Mouse (Mus musculus): ENCODE data around the gene Asic2. TPM values are rescaled to one million over a fixed set of nuclear protein-coding genes. Genes with fewer than 3 reads are reported as not detected.
"Not testable (repeated sequence)": the region's sequence is repeated elsewhere in the genome, so short reads cannot be mapped to it uniquely, and the experiment has no call there.

Gene Asic2
- total RNA-seq, 2 experiments from 2014 or later, result not detected

DNA sequence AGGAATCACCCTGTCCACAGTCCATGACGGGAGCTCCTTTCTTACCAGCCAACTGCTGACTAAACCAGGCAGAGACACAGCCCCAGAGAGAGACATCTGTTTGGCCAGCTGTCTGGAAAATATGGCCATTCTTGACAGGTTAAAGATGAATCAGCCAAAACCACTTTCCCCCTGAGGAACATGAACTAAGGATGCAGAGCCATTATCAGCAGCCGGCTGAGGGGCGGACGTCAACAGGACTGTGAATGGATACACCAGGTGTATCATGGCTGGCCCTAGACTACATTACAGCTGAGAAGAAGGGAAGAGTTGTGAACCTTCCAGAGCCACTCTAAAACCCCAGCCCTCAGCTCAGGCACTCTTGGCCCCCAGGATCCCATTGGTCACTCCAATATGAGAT, 550.2 kb downstream of the Asic2 start:
- DNase-seq, result no peak

DNA sequence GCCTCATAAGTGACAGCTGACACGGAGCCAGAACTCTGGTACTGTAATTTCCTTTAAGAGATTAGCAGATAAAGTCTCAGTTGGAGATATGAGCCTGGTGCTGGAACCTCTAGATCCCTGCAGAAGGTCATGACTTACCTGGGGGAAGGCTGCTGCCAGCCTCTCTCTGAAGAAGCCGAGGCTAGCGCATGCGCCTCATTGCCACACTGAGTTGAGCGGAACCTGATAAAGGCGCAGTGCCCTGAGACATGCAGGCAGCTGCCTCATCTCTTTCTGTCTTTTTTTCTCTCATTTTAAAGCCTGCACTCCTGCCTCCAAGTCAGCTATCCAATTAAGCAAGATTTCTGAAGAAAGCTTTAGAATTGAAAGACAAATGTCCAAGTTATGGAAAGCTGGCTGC, 551.9 kb downstream of the Asic2 start:
- DNase-seq, result no peak

DNA sequence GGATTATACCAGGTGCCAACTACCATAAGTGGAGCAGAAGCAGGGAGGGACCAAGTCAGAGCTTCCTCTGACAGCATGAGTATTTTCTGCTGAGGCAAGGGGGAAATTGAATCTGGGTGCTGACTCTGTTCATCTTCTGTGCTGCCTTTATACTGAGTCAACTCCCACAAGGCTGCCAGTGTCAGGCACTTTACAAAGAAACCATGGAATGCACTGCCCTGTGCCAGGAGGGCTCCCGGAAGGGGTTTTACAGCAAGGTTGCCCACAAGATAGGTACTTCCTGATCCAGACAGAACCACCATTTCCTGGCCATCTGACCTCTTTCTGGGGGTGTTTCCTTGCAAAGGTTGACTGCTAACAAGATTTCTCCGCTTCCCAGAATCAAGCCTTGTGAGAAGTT, 553.7 kb downstream of the Asic2 start:
- no peak for DNase-seq

DNA sequence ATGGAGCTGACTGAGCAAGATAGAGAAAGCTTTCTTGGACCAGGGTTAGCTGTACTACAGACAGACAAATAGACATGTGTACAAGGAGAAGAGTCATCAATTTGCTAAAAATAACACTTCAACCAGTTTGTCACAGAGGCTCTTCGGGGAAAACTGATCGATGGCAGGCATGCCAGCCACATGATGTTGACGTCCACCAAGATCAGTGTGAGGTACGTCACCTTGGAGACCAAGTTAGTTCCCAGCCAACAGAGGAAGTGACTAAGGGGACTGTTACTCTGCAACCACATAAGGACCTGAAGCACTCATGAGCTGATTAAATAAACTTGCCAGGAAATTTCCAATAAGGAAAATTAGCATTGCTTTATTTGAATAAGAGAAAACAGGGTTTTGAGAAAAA, 557.0 kb downstream of the Asic2 start:
- DNase-seq, result no peak

DNA sequence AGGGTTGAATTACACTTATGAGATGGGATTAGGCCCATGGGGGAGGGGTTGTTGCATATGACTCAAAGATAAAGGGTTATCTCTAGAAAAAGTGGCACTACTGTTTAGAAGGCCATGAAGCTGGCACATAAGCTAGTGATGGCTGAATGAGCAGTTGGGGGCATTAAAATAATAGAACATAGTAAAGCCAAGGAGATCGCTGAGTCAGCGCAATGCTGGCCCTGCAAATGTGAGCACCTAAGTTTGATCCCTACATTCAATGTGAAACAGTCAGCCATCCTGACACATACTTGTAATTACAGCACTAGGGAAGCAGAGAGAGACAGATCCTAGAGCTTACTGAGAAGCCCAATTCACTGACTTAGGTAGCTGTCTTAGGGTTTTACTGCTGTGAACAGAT, 562.3 kb downstream of the Asic2 start:
- DNase-seq, result no peak

DNA sequence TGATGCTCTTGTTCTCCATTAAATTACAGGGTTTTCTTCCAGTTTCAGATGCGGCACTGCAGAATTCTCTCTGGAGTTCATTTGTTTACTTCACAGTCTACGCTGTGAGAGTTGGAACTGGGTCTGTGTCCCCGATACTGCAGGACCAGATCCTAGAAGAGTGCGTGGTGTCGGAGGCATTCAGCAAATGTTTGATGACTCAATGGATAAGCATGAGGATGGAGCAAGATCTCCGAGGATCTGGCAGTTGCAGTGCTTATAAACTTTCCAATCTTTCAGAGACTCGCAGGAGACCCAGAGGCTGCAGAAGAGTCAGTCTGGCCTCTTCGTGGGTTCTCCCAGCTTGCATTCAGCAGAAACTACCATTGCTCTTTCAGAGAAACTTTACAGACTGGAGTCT, 566.0 kb downstream of the Asic2 start:
- no peak for DNase-seq

DNA sequence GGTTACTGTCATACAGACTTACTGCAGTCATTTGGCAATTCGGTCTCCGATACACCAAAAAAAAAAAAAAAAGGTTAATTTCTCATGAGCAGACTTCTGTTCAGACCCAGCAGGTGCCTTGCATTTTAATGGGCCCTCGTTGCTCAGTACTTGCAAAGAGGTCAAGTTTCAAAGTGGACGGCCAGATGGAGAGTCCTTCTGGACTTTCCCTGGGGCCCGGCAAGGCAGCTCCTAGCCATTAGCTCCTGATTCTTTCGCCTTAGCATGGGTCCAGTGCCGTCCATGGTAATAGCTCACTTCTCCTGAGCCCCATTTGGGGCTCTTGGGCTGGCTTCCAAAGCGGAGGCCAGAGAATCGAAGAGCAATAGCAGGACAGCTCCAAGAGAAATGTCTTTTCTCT, 575.4 kb downstream of the Asic2 start:
- no peak for DNase-seq

DNA sequence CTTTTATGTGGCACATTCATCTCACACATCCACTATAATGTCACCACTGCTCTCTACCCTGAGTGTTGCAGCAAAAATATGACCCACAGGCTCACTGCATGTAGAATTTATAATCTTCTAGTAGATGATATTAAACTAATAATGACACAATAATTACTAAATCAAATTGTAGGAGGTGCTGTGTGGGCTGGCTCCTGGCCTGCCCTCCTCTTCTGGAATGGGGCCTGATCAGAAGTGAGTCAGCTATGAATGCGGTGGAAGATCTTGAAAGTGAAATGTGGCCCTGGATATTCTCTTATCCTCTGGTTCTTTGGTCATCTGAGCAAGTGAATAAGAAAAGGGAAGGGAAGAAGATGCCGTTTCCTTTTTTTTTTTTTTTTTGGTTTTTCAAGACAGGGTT, 582.1 kb downstream of the Asic2 start:
- no peak for DNase-seq

DNA sequence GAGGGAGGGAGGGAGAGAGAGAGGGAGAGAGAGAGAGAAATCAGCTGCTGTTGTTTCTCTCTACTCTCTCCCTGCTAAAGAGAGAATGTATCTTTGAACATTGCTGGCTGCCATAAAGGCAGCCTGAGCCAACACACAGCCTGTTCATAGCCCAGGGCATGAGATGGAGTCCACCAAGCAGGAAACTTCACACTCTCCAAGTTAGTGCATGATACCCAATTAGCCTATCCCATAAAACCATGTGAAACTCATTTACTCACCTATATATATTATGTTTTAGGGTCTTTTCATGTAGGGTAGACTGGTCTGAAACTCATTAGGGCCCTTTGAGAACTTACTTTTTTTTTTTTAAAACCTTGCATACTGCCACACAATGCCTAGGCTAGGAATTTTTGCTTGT, 582.7 kb downstream of the Asic2 start:
- no peak for DNase-seq

DNA sequence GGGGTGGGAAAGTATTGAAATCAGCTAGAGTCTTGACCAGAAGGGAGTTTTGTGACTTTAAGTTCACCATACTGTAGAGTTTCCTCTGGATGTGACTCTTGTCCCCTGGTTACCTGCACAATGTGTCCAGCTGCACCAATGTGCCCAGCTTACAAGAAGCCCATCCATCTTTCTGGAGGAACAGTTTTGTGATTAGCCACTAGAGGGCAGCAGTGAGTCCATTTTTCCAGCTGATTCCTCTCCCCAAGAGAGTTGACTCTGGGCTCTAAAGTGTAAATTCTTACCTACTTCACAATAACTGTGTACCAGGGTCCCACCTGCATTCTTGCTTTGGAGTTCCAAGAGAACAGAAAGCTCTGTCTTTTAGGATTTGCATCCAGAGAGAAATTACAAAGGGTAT, 593.4 kb downstream of the Asic2 start:
- DNase-seq, result no peak

DNA sequence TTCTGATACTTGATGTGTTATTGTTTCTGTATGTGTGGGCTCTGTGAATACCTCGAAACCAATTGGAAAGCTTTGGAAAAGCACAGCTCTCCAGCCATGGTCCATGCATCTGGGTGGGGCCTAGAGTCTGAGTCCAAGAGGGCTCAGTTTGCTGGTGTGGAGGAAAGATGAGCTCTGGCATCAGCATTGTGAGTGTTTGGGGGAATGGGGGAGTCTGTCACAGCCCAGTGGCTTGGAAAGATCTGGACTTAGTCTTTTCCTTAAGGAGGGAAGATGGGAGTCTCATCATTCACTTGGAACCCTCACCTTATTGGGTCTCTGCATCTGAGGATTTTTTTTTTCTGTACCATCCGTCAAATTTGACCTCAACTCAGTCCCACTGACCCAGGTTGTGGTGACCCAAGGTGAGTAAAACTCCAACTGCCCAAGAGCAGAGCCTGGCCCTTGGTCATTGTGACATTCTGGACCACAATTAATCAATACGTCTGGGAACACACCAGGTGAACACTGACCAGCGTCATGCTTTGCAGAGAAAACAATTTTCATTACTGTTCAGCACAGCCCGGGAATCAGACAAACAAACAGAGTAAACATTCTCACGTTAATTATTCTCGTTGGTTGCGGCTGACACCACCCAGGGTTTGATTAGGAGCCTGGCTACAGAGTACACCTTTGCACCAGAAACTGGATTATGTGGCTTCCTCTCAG, 594.1 kb downstream of the Asic2 start:
- DNase-seq, result no peak

DNA sequence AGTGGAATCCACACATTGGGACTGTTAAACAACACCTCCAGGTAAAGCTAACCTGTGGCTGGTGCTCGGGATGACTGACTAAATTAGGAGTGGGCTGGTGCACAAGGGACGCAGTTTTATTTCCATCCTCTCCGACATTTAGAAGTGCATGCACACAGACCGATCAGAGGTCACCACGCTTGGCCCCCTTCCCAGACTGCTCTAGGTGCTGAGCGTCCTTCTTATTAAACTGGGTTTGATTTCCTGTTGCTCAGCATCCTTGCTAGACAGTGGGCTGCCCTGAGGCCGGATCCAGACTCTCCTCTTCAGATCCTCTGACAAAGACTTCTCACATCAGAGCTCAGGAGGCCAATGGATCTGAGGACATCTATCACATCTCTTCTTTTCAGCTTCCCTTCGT, 596.7 kb downstream of the Asic2 start:
- no peak for DNase-seq

DNA sequence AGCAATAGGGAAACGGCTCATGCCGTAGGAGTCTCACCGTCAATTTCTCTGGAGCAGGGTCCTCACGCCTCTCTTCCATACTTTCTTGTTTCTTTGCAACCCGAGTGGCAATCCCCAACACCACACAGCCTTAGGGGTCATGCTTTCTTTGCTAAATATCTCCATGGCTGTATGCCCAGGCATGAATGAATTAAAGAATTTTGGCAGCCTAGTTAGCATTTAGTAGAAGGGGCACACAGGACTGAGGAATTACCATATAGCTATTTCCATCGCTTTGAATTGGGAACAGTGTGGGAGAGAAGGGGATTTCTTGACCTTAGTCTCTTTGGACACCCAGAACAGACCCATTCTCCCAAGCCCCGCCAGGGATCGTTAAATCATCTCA, 597.8 kb downstream of the Asic2 start:
- no peak for DNase-seq

DNA sequence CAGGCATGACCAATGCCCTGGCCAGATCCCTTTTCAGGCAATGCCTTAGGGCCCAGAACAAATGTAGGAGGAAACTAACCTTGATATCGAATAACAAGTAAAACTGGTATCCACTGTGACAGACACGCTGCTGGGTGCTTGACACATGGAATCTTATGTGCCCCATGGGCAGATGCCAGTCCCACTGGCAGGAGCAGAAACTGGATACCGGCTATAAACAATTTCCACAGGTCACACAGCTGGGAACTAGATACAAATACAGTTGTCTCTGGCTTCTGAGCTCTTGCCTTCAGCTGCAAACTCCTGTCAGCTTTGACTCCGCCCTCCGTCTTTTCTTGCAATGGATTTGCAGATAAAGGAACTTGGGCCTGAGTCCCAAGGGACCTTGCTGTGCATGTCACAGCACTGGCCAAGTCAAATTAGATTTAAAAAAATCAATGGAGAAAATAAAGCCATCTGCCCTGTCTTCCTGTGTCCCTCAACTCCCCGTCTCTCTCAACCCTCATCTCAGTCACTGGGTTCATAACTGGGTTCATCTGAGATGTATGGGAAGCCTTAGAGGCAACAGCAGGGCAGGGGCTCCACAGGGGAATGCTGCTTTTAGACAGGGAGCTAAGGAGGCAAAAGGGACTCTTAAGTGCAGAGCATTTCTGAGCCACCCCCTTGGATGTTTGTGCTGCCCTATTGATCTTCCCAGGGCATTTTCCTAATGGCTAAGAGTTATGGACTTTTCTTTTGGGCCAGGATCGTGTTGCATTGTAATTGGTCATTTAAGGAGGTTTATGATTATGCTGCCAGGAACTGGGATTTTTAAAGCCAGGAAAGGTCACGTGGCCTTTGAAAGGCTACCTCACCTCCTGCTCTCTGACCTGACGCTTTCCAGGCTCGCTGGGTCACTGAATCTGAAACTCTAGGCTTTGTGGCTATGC, 598.5 kb downstream of the Asic2 start:
- DNase-seq, result peak; percentile 6

DNA sequence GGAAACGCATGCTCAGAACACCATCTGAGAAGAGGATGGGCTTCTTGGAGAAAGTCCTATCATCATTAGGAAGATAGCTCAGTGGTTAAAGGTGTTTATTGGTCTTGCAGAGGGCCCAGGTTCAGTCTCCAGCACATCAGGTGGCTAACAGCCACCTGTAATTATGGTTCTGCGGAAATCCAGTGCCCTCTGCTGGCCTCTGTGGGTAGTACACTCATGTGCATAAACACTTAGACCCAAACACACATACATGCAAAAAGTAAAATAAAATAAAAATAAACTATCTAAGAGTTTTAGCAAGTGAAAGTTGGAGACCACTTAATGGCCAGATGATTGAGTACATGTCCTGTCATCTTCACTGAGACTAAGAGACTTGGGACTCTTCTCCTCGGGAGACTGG, 603.8 kb downstream of the Asic2 start:
- DNase-seq, result no peak

DNA sequence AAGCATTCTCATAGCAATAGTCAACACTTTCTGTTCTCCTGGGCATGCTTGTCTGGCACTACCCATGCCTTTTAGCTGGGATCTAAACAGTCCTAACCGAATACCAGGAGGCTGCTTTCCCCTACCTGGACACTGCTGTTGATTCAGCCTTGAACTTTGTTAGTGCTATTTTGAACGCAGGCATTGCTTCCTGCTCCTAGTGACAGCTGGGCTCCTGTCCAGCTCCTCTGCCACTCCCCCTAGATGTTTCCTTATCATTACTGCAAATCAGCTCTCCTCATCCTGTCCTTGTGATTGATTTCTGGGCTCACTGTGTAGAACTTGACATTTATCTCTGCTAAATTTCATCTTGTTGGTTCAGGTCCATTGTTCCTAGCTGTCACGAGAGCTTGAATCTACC, 605.8 kb downstream of the Asic2 start:
- no peak for DNase-seq

DNA sequence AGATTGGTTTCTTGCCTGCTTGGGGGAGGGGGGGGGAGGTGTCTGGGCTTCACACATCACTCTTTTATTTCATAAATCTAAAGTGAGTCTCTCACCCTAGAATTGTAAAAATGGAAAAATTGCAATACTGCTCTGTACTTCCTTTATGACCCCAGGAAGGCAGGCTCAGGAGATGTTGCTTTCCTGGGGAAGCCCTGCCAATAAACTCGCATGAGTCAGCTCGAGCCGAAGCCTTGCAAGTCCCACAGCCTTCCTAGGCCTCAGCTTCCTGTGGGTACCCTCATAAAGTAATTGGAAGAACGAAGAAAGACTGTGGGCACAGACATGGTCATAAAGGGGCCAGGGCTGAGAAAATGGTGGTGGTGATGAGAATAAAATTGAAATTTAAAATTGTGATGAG, 607.2 kb downstream of the Asic2 start:
- no peak for DNase-seq

DNA sequence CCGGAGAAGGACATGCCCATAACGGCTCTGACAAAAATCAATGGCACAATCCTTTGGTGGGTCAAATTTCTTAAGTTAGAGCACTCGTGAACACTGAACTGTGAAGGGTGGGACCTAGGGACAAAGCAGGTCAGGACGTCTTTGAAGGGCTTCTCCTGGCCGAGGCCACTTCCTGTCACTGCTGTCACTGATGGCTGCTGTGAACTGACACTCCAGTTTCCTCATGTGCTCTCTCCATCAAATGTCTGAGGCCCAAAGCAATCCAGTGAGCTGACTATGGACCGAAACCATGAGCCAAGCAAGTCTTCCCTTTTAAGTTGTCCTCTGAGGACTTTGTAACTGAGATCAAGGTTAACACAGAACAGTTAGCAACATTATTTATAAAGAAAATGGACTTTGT, 617.8 kb downstream of the Asic2 start:
- DNase-seq, result not testable (repeated sequence)

DNA sequence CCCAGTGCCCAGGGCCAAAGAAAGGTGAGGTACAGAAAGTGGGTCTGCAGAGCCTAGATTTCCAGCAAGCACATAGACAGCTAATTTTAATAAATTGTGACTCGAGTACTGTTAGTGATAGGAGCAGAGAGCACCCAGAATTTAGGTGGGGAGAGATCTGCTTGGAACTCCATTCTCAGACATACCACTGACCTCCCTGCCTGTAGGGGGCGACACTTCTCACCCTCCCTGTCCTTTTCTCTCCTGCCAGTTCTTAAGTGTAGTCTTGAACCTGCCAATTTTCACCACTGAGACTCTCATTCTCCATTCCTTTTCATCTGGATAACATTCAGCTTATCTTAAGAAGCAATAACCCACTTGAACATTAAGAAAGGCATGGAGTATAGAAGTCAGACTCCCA, 636.3 kb downstream of the Asic2 start:
- no peak for DNase-seq

DNA sequence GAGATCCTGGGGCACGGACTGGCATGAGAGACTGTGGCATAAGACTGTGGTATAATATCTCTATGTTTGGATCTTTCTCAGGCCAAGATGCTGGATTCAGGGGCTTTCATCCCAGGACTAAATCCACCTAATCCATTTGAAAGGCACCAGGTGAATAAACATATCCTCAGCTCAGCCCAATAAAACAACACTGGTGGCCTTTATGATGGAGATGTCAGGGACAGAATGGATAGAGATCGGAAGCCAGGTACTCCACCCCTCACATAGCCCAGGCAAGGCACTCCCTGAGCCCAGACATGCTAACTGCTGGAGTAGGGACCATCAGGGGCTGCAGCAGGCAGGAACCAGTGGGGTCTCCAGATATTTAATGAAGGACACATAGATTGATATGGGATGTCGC, 637.3 kb downstream of the Asic2 start:
- DNase-seq, result no peak

DNA sequence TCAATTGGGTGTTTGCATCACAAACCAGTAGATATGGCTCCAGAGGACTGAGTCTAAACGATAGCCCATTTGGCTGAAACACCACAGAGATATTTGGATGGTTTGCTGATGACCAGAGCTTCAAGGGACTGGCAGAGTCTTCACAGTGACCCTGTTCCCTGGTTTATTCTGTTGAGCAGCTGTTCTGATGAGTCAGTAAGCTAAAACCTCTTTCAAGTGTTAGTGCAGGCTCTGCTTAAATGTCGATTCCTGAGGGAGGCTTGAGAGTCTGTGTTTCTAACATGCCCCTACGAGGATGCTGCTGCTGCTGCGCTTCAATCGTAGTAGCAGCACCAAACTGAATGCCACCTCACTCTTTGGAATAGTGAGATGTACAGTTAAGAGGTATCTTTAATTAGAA, 640.2 kb downstream of the Asic2 start:
- no peak for DNase-seq

DNA sequence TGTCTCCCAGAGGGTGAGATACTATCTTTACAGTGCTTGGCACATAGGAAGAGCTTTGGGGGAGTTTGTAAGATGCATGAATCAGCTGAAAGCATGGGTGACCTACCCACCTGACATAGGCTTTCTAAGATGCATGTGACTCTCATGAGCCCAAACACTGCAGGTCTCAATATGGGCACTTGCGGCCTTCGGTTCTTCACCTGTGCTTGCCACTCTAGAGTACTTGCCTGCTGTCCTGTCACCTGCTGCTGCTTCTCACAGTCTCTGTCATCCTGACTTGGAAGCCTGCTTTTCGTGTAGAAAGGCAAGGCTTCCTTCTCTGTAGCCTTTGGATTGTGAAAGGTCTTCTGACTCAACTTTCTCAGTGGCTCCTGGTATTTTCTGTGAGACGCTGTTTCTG, 645.1 kb downstream of the Asic2 start:
- DNase-seq, result no peak

DNA sequence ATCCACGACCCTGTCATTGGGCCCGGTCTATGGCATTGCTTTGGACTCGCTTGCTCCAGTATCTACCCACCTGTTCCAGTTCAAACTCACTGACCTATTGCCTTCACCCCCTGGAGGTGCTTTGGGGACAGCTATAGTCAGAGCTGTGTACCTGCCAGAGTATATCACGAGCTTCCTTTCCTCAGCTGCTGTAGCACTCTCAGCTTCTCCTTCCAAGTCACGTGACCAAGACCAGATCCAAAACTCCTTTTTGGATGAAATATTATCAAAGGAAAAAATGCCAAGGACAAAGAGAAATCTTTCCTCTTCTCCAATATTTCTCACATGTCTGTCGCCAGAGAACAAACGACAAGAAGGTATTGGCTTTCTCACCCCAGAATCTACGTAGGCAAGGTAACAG, 645.8 kb downstream of the Asic2 start:
- no peak for DNase-seq

DNA sequence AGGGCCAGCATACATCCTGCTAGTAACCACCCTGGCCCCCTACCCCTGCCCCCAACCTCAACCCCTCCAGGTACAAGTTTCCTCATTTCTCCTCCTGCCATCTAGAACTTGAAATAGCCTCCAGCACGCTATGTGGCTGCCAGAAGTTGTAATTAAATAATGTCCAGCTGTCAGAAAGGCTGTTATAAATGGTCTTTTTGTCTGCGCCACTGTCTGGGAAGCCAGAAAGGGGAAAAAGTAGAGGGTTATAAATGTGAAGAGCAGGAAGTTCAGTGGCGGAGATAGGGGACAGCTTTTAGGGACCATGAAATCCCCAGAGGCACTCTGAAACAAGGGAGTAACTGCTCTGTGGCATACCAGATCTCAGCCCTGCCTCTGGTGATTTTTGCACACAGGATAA, 678.2 kb downstream of the Asic2 start:
- no peak for DNase-seq

Measured in gastrocnemius, postnatal 25 days (tissue).